Mouse (Mus musculus) liver, embryonic 11.5 days (tissue): ENCODE results near the gene Tnc. TPM values are rescaled to one million over a fixed set of nuclear protein-coding genes. Genes with fewer than 3 reads are reported as not detected.

Experiments
- ATAC-seq: fragments of 200-750 bp; cut with Nextera tagmentation; replicated peaks from 2 replicates; pipeline ENCODE4 v1.8.0; 2017; ENCODE audit warnings: moderate number of reproducible peaks, mild to moderate bottlenecking, moderate TSS enrichment, moderate library complexity; ENCODE audit not compliant: low FRiP score
- DNase-seq: peaks from one replicate; pipeline ENCODE4 v3.0.0-alpha.2; 2017; ENCODE audit warnings: low spot score
- H3K27ac ChIP-seq: fragments of 300-500 bp; sonication (generic); 2 replicates; pipeline ENCODE4 v1.5.1; 2014; ENCODE audit warnings: mild to moderate bottlenecking, low read depth, low read length, control low read depth
- H3K27me3 ChIP-seq: fragments of 300-500 bp; sonication (generic); replicated peaks from 2 replicates; pipeline ENCODE4 v1.6.1; 2014; ENCODE audit warnings: low read length, mixed read lengths; ENCODE audit not compliant: control insufficient read depth, insufficient read depth
- H3K36me3 ChIP-seq: fragments of 300-500 bp; sonication (generic); 2 replicates; pipeline ENCODE4 v1.6.1; 2014; ENCODE audit warnings: mild to moderate bottlenecking, low read length, moderate library complexity, mixed read lengths; ENCODE audit not compliant: control insufficient read depth, insufficient read depth
- H3K4me1 ChIP-seq: fragments of 300-500 bp; sonication (generic); replicated peaks from 2 replicates; pipeline ENCODE4 v1.6.1; 2014; ENCODE audit warnings: low read length, mixed read lengths; ENCODE audit not compliant: control insufficient read depth, insufficient read depth
- H3K4me2 ChIP-seq: fragments of 300-500 bp; sonication (generic); 2 replicates; pipeline ENCODE4 v1.6.1; 2014; ENCODE audit warnings: mild to moderate bottlenecking, control low read depth, moderate library complexity
- H3K4me3 ChIP-seq: fragments of 300-500 bp; sonication (generic); 2 replicates; pipeline ENCODE4 v1.5.1; 2014; ENCODE audit warnings: low read depth, low read length, control low read depth
- H3K9ac ChIP-seq: fragments of 300-500 bp; sonication (generic); 2 replicates; pipeline ENCODE4 v1.6.1; 2014; ENCODE audit warnings: low read depth, low read length, control low read depth
- H3K9me3 ChIP-seq: fragments of 300-500 bp; sonication (generic); 2 replicates; pipeline ENCODE4 v1.6.1; 2016; ENCODE audit warnings: low read length, inconsistent platforms, mixed read lengths; ENCODE audit not compliant: control insufficient read depth
- WGBS: fragments of 180-500 bp; shearing (Covaris S2); extraction: QIAGEN DNeasy Blood & Tissue Kit; methylation state at CpG from one replicate; pipeline ENCODE4 v1.1.7; 2014; 5-methylcytosine and 5-hydroxymethylcytosine counted together
- polyA plus RNA-seq: library from polyadenylated mRNA; unstranded; fragments of >200 nt; fragmentation: Nextera tagmentation; extraction: Ambion mirVana; gene quantifications from 2 replicates; pipeline ENCODE4 v1.2.1, GENCODE M21; 2014

Gene Tnc
- polyA plus RNA-seq, 1 experiment from 2014 or later = 17.5 TPM

DNA sequence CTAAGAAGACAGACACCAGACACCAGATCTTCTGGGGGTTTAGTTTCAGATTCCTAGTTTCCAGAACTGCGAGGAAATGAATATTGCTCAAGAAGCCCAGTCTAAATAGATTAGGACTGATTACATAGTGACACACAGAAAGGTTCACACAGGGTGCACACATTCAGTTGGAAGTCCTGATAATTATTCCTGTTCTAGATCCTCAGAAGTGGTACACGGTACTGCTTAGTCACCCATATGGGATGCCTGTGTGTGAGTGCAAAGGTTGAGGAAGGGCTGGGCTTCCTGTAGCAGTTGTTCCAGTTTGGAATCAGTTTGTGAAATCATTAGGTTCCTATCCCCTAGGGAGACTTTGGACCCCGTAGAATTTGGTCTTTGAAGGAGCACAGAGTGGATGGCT lies 130.5 kb downstream of the Tnc start:
- no peak for DNase-seq
- H3K4me1 ChIP-seq = no peaks in the 10 kb centered on the region
- no peak overlapping the region for H3K9ac ChIP-seq
- H3K9me3 ChIP-seq = no peaks in the 10 kb centered on the region
- no peak for ATAC-seq
- no peak overlapping the region for H3K27ac ChIP-seq
- H3K36me3 ChIP-seq = no peaks in the 10 kb centered on the region
- H3K4me2 ChIP-seq = no peak overlapping the region
- no peak overlapping the region for H3K4me3 ChIP-seq
- H3K27me3 ChIP-seq = no peaks in the 10 kb centered on the region
- WGBS = 62% methylated on average over 3 of the region's 3 CpGs

Other genes starting within 250 kb of the Tnc start
- not detected in 2 replicates for gene Tnfsf8, start 185.7 kb downstream of the Tnc start, polyA plus RNA-seq